Mouse (Mus musculus) ovary, postnatal 14 days (tissue): ENCODE results near the gene Abcb4.
"Not testable (repeated sequence)": the region's sequence is repeated elsewhere in the genome, so short reads cannot be mapped to it uniquely, and the experiment has no call there.

Experiments
- DNase-seq: peaks from one replicate; pipeline ENCODE4 v3.0.0; 2022; ENCODE audit warnings: low spot score

Abcb4 gene

DNA sequence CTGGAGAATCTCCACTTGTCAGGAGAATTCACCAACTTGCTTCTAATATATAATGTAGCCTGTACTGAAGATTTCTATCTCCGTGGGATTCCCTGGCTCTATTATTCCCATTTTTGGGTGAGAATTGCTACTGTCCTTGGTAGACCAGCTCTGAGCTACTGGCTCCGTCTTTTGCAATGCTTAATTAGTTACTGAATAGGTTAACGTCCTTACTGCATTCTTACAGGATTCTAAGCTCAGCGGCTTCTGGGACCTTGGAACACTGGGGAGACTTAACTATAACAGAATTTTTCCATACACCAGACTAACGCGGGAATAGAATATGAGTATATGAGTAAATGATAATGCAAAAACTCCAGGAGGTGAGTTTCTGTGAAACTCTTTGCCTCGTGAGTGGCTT, 106.5 kb downstream of the Abcb4 start:
- not testable (repeated sequence) for DNase-seq

GRCm38 (mm10) chr5:9006585-9006984, 113.1 kb downstream of the Abcb4 start:
- DNase-seq: not testable (repeated sequence)
